In genomic region chr19:4303640-4303995, GRCm38 (mm10) we compare ENCODE assay signal across 8 mouse cellular contexts. TPM values are rescaled to one million over a fixed set of nuclear protein-coding genes. Genes with fewer than 3 reads are reported as not detected.
DNase-seq lines count a peak whose midpoint lies in the region; ATAC-seq lines count a peak whose summit lies in the region.

No protein-coding gene starts in this region.

- no peak overlapping the region for H3K4me3 ChIP-seq in heart, embryonic 11.5 days (ENCODE audit: low read depth, low read length)
- H3K4me3 ChIP-seq in midbrain, embryonic 12.5 days, result no peak overlapping the region
- no peak overlapping the region for H3K4me3 ChIP-seq in midbrain, embryonic 10.5 days
- peak overlapping the region; percentile 12; the same call in 1 of the 2 replicates for H3K4me3 ChIP-seq in liver, embryonic 13.5 days (replicated peaks)

- DNase-seq in heart, postnatal 36 days, result no peak
- no peak for DNase-seq in midbrain, embryonic 10.5 days (ENCODE audit: low spot score)
- no peak for DNase-seq in liver, embryonic 13.5 days
- peak; percentile 44 for DNase-seq in thymus, postnatal 25 days
- DNase-seq in testis, postnatal 10 days (ENCODE audit: low spot score), result no peak
- no peak for DNase-seq in right cerebral cortex, postnatal 14 days

- H3K4me2 ChIP-seq in heart, embryonic 11.5 days, result peak overlapping the region; percentile 4; the same call in 1 of the 2 replicates
- 0 out of 2 replicates have a peak overlapping the region, but pooled peaks have one; percentile 7 for H3K4me2 ChIP-seq in midbrain, embryonic 12.5 days (replicated peaks)
- peak overlapping the region; percentile 78 for H3K4me2 ChIP-seq in liver, embryonic 13.5 days

- H3K27me3 ChIP-seq in heart, embryonic 11.5 days (ENCODE audit: control insufficient read depth, insufficient read depth, low read length), result no peaks in the 10 kb centered on the region
- no peaks in the 10 kb centered on the region for H3K27me3 ChIP-seq in midbrain, embryonic 12.5 days
- no peaks in the 10 kb centered on the region for H3K27me3 ChIP-seq in midbrain, embryonic 10.5 days (ENCODE audit: low read depth, poor library complexity, severe bottlenecking)
- no peaks in the 10 kb centered on the region for H3K27me3 ChIP-seq in liver, embryonic 13.5 days

- ATAC-seq in heart, embryonic 11.5 days (replicated peaks; ENCODE audit: insufficient number of reproducible peaks, low FRiP score, low TSS enrichment), result no peak
- no peak for ATAC-seq in midbrain, embryonic 12.5 days (ENCODE audit: low FRiP score, low read depth)
- no peak for ATAC-seq in liver, embryonic 13.5 days (ENCODE audit: low read depth)

- H3K9me3 ChIP-seq in heart, embryonic 11.5 days (replicated peaks; ENCODE audit: control insufficient read depth, low read length), result no peaks in the 10 kb centered on the region
- H3K9me3 ChIP-seq in midbrain, embryonic 12.5 days, result no peaks in the 10 kb centered on the region
- no peaks in the 10 kb centered on the region for H3K9me3 ChIP-seq in midbrain, embryonic 10.5 days (replicated peaks)
- no peaks in the 10 kb centered on the region for H3K9me3 ChIP-seq in liver, embryonic 13.5 days (replicated peaks)

- WGBS in heart, embryonic 11.5 days (ENCODE audit: insufficient replicate concordance), result 86% methylated on average over 5 of the region's 5 CpGs
- 94% methylated on average over 5 of the region's 5 CpGs for WGBS in midbrain, embryonic 12.5 days
- WGBS in midbrain, embryonic 10.5 days, result 97% methylated on average over 5 of the region's 5 CpGs
- 67% methylated on average over 5 of the region's 5 CpGs for WGBS in liver, embryonic 13.5 days (ENCODE audit: insufficient replicate concordance)

- H3K4me1 ChIP-seq in heart, embryonic 11.5 days (ENCODE audit: control insufficient read depth, insufficient read depth, low read length), result peaks cover 52% of the 10 kb centered on the region
- peaks cover 48% of the 10 kb centered on the region for H3K4me1 ChIP-seq in midbrain, embryonic 12.5 days
- peaks cover 63% of the 10 kb centered on the region for H3K4me1 ChIP-seq in midbrain, embryonic 10.5 days
- peaks cover 73% of the 10 kb centered on the region for H3K4me1 ChIP-seq in liver, embryonic 13.5 days (replicated peaks)

- intact Hi-C loops in heart, postnatal 36 days (cut with DNase I), result no loop called here

- H3K36me3 ChIP-seq in heart, embryonic 11.5 days (ENCODE audit: control insufficient read depth, insufficient read depth, low read length), result no peaks in the 10 kb centered on the region
- no peaks in the 10 kb centered on the region for H3K36me3 ChIP-seq in midbrain, embryonic 12.5 days
- no peaks in the 10 kb centered on the region for H3K36me3 ChIP-seq in midbrain, embryonic 10.5 days
- H3K36me3 ChIP-seq in liver, embryonic 13.5 days, result no peaks in the 10 kb centered on the region

- no peak overlapping the region; the same call in 1 of the 2 replicates for H3K9ac ChIP-seq in heart, embryonic 11.5 days (ENCODE audit: low read depth, low read length)
- H3K9ac ChIP-seq in midbrain, embryonic 12.5 days (replicated peaks), result no peak overlapping the region
- H3K9ac ChIP-seq in liver, embryonic 13.5 days, result peak overlapping the region; percentile 36; the same call in 1 of the 2 replicates

- H3K27ac ChIP-seq in heart, embryonic 11.5 days (ENCODE audit: low read depth, low read length), result no peak overlapping the region
- no peak overlapping the region for H3K27ac ChIP-seq in midbrain, embryonic 12.5 days (replicated peaks)
- H3K27ac ChIP-seq in midbrain, embryonic 10.5 days (replicated peaks), result no peak overlapping the region
- peak overlapping the region; percentile 81 for H3K27ac ChIP-seq in liver, embryonic 13.5 days

RNA-seq across cellular contexts. Expression of gene Grk2, which starts 2.4 kb away (rescaled TPM):
- 12.0 and 14.2 TPM in 2 replicates for polyA plus RNA-seq in heart, embryonic 11.5 days (2014; fragmentation: Nextera tagmentation; extraction: Ambion mirVana)
- 10 to 100 TPM; 47.5 to 50.4 TPM for total RNA-seq in heart, postnatal 36 days (2021)
- polyA plus RNA-seq in midbrain, embryonic 12.5 days (2016; fragmentation: Nextera tagmentation; extraction: Ambion mirVana), result 18.4 and 19.3 TPM in 2 replicates
- polyA plus RNA-seq in midbrain, embryonic 10.5 days (2016; fragmentation: Nextera tagmentation; extraction: Ambion mirVana), result 12.2 and 14.2 TPM in 2 replicates
- polyA plus RNA-seq in liver, embryonic 13.5 days (2015; fragmentation: Nextera tagmentation; extraction: Ambion mirVana), result 10.1 and 10.3 TPM in 2 replicates

RNA-seq across cellular contexts. Expression of gene Ankrd13d, which starts 20.7 kb away (rescaled TPM):
- 2.1 and 2.2 TPM in 2 replicates for polyA plus RNA-seq in heart, embryonic 11.5 days (2014; fragmentation: Nextera tagmentation; extraction: Ambion mirVana)
- under 1 TPM; 0.51 to 0.80 TPM for total RNA-seq in heart, postnatal 36 days (2021)
- polyA plus RNA-seq in midbrain, embryonic 12.5 days (2016; fragmentation: Nextera tagmentation; extraction: Ambion mirVana), result 17.6 and 18.9 TPM in 2 replicates
- polyA plus RNA-seq in midbrain, embryonic 10.5 days (2016; fragmentation: Nextera tagmentation; extraction: Ambion mirVana), result 11.7 and 12.6 TPM in 2 replicates
- polyA plus RNA-seq in liver, embryonic 13.5 days (2015; fragmentation: Nextera tagmentation; extraction: Ambion mirVana), result 0.57 and 0.74 TPM in 2 replicates

RNA-seq across cellular contexts. Expression of gene Ssh3, which starts 34.6 kb away (rescaled TPM):
- 3.1 and 3.6 TPM in 2 replicates for polyA plus RNA-seq in heart, embryonic 11.5 days (2014; fragmentation: Nextera tagmentation; extraction: Ambion mirVana)
- total RNA-seq in heart, postnatal 36 days (2021), result 1 to 10 TPM; 7.2 to 8.6 TPM
- 6.0 and 7.5 TPM in 2 replicates for polyA plus RNA-seq in midbrain, embryonic 12.5 days (2016; fragmentation: Nextera tagmentation; extraction: Ambion mirVana)
- 3.2 and 3.6 TPM in 2 replicates for polyA plus RNA-seq in midbrain, embryonic 10.5 days (2016; fragmentation: Nextera tagmentation; extraction: Ambion mirVana)
- polyA plus RNA-seq in liver, embryonic 13.5 days (2015; fragmentation: Nextera tagmentation; extraction: Ambion mirVana), result 1.3 and 1.7 TPM in 2 replicates

Comparison
In these comparisons a context has a peak if more than half of its experiments do, and no peak if none do; other contexts are left out.
1. H3K4me2 ChIP-seq: peak in every context shown above with its lines; median percentile 78 in liver, embryonic 13.5 days; 7 in midbrain, embryonic 12.5 days; 4 in heart, embryonic 11.5 days.